Mouse (Mus musculus): ENCODE results near the gene Ksr2. TPM values are rescaled to one million over a fixed set of nuclear protein-coding genes. Genes with fewer than 3 reads are reported as not detected.

Gene Ksr2
- total and polyA plus RNA-seq, 2 experiments: 0.06 to 0.09 TPM

GRCm38 (mm10) chr5:117383198-117383597 is 30.6 kb upstream of the Ksr2 start:
- no peak overlapping the region for H3K4me3 ChIP-seq (ENCODE audit: insufficient read depth, low read depth, low read length)
- no peak overlapping the region for H3K27ac ChIP-seq (replicated peaks; ENCODE audit: insufficient read depth, low read depth, low read length)
- H3K27me3 ChIP-seq (ENCODE audit: control insufficient read depth, insufficient read depth, low read length): no peaks in the 10 kb centered on the region
- TF ChIP-seq POLR2A (IDR thresholded peaks at IDR 0.05; ENCODE audit: extremely low read depth, insufficient read depth, low read length) (no peak), CTCF (IDR thresholded peaks at IDR 0.05; ENCODE audit: low read depth, low read length) (no peak)
- peaks cover 10% of the 10 kb centered on the region for H3K4me1 ChIP-seq (ENCODE audit: control insufficient read depth, insufficient read depth, low read length)
- WGBS: 87% methylated on average over 12 of the region's 12 CpGs
- peaks cover 4% of the 10 kb centered on the region; the same call in 1 of the 2 replicates for H3K36me3 ChIP-seq (ENCODE audit: control insufficient read depth, insufficient read depth, low read length)
- no peaks in the 10 kb centered on the region for H3K79me2 ChIP-seq (ENCODE audit: control insufficient read depth, insufficient read depth, low read length)
- DNase-seq (ENCODE audit: extremely low read depth, low read depth, low spot score): no peak
- no peak overlapping the region for H3K9ac ChIP-seq (ENCODE audit: low read depth, low read length)

- peaks cover 2% of the 10 kb centered on the region; the same call in 1 of the 2 replicates for H3K4me1 ChIP-seq (ENCODE audit: control insufficient read depth, insufficient read depth, low read length)
- H3K27me3 ChIP-seq (ENCODE audit: control insufficient read depth, insufficient read depth, low read length): no peaks in the 10 kb centered on the region
- H3K27ac ChIP-seq (replicated peaks; ENCODE audit: insufficient read depth, low read depth, low read length): no peak overlapping the region
- H3K79me2 ChIP-seq (ENCODE audit: control insufficient read depth, insufficient read depth, low read length): no peaks in the 10 kb centered on the region
- WGBS: 10% methylated on average over 16 of the region's 16 CpGs
- DNase-seq (ENCODE audit: extremely low read depth, low read depth, low spot score): no peak
- peak overlapping the region; percentile 73 for H3K9ac ChIP-seq (ENCODE audit: low read depth, low read length)
- H3K36me3 ChIP-seq (ENCODE audit: control insufficient read depth, insufficient read depth, low read length): no peaks in the 10 kb centered on the region
- peak overlapping the region; percentile 74 for H3K4me3 ChIP-seq (ENCODE audit: insufficient read depth, low read depth, low read length)
- TF ChIP-seq POLR2A (IDR thresholded peaks at IDR 0.05; ENCODE audit: extremely low read depth, insufficient read depth, low read length) (no peak), CTCF (IDR thresholded peaks at IDR 0.05; ENCODE audit: low read depth, low read length) (peak; percentile 37)
Observed at GRCm38 (mm10) chr5:117388296-117388751, 25.5 kb upstream of the Ksr2 start.

- Histone ChIP-seq H3K79me2 (ENCODE audit: control insufficient read depth, insufficient read depth, low read length) (no peaks in the 10 kb centered on the region), H3K36me3 (ENCODE audit: control insufficient read depth, insufficient read depth, low read length) (no peaks in the 10 kb centered on the region), H3K4me3 (ENCODE audit: insufficient read depth, low read depth, low read length) (peak within 1 kb of the TSS; percentile 74), H3K9ac (ENCODE audit: low read depth, low read length) (peak within 1 kb of the TSS; percentile 73), H3K27me3 (ENCODE audit: control insufficient read depth, insufficient read depth, low read length) (no peaks in the 10 kb centered on the region), H3K4me1 (ENCODE audit: control insufficient read depth, insufficient read depth, low read length) (peaks cover 2% of the 10 kb centered on the region; the same call in 1 of the 2 replicates), H3K27ac (replicated peaks; ENCODE audit: insufficient read depth, low read depth, low read length) (no peak within 1 kb of the TSS)
- peak; percentile 74 for DNase-seq (ENCODE audit: extremely low read depth, low read depth, low spot score)
- no peak for TF ChIP-seq CTCF (IDR thresholded peaks at IDR 0.05; ENCODE audit: low read depth, low read length)
- no peak for TF ChIP-seq POLR2A (IDR thresholded peaks at IDR 0.05; ENCODE audit: extremely low read depth, insufficient read depth, low read length)
- 1% methylated on average over 44 of the region's 44 CpGs for WGBS
Observed at GRCm38 (mm10) chr5:117388877-117389276, 24.9 kb upstream of the Ksr2 start, which contains the start of gene Rfc5. Gene Rfc5, minus strand, starts transcription at chr5:117389047.

- H3K79me2 ChIP-seq (ENCODE audit: control insufficient read depth, insufficient read depth, low read length): no peaks in the 10 kb centered on the region
- H3K4me3 ChIP-seq (ENCODE audit: insufficient read depth, low read depth, low read length): no peak overlapping the region
- 92% methylated on average over 1 of the region's 1 CpGs for WGBS
Observed at GRCm38 (mm10) chr5:117390895-117391294, 22.9 kb upstream of the Ksr2 start.

GRCm38 (mm10) chr5:117395834-117396233 is 18.0 kb upstream of the Ksr2 start:
- H3K79me2 ChIP-seq (ENCODE audit: control insufficient read depth, insufficient read depth, low read length): no peaks in the 10 kb centered on the region
- DNase-seq (ENCODE audit: extremely low read depth, low read depth, low spot score): no peak
- TF ChIP-seq CTCF (IDR thresholded peaks at IDR 0.05; ENCODE audit: low read depth, low read length) (no peak), POLR2A (IDR thresholded peaks at IDR 0.05; ENCODE audit: extremely low read depth, insufficient read depth, low read length) (no peak)
- no peaks in the 10 kb centered on the region for H3K27me3 ChIP-seq (ENCODE audit: control insufficient read depth, insufficient read depth, low read length)
- H3K9ac ChIP-seq (ENCODE audit: low read depth, low read length): no peak overlapping the region
- no peaks in the 10 kb centered on the region for H3K36me3 ChIP-seq (ENCODE audit: control insufficient read depth, insufficient read depth, low read length)
- H3K27ac ChIP-seq (replicated peaks; ENCODE audit: insufficient read depth, low read depth, low read length): no peak overlapping the region
- H3K4me3 ChIP-seq (ENCODE audit: insufficient read depth, low read depth, low read length): no peak overlapping the region
- 88% methylated on average over 5 of the region's 5 CpGs for WGBS
- H3K4me1 ChIP-seq (ENCODE audit: control insufficient read depth, insufficient read depth, low read length): no peaks in the 10 kb centered on the region

More at GRCm38 (mm10) chr5:117390895-117391294, 22.9 kb upstream of the Ksr2 start:
- H3K9ac ChIP-seq (ENCODE audit: low read depth, low read length): no peak overlapping the region
- peaks cover 2% of the 10 kb centered on the region; the same call in 1 of the 2 replicates for H3K4me1 ChIP-seq (ENCODE audit: control insufficient read depth, insufficient read depth, low read length)
- DNase-seq (ENCODE audit: extremely low read depth, low read depth, low spot score): no peak
- H3K36me3 ChIP-seq (ENCODE audit: control insufficient read depth, insufficient read depth, low read length): no peaks in the 10 kb centered on the region
- no peak overlapping the region for H3K27ac ChIP-seq (replicated peaks; ENCODE audit: insufficient read depth, low read depth, low read length)
- TF ChIP-seq CTCF (IDR thresholded peaks at IDR 0.05; ENCODE audit: low read depth, low read length) (no peak), POLR2A (IDR thresholded peaks at IDR 0.05; ENCODE audit: extremely low read depth, insufficient read depth, low read length) (no peak)
- no peaks in the 10 kb centered on the region for H3K27me3 ChIP-seq (ENCODE audit: control insufficient read depth, insufficient read depth, low read length)

GRCm38 (mm10) chr5:117396596-117397014 is 17.2 kb upstream of the Ksr2 start:
- WGBS: 52% methylated on average over 6 of the region's 6 CpGs

More at GRCm38 (mm10) chr5:117396596-117397014, 17.2 kb upstream of the Ksr2 start:
- no peak for DNase-seq (ENCODE audit: extremely low read depth, low read depth, low spot score)
- no peaks in the 10 kb centered on the region for H3K79me2 ChIP-seq (ENCODE audit: control insufficient read depth, insufficient read depth, low read length)
- no peaks in the 10 kb centered on the region for H3K4me1 ChIP-seq (ENCODE audit: control insufficient read depth, insufficient read depth, low read length)
- H3K36me3 ChIP-seq (ENCODE audit: control insufficient read depth, insufficient read depth, low read length): no peaks in the 10 kb centered on the region
- no peak overlapping the region for H3K9ac ChIP-seq (ENCODE audit: low read depth, low read length)
- H3K27me3 ChIP-seq (ENCODE audit: control insufficient read depth, insufficient read depth, low read length): no peaks in the 10 kb centered on the region
- H3K27ac ChIP-seq (replicated peaks; ENCODE audit: insufficient read depth, low read depth, low read length): no peak overlapping the region
- TF ChIP-seq POLR2A (IDR thresholded peaks at IDR 0.05; ENCODE audit: extremely low read depth, insufficient read depth, low read length): no peak
- TF ChIP-seq CTCF (IDR thresholded peaks at IDR 0.05; ENCODE audit: low read depth, low read length): no peak
- H3K4me3 ChIP-seq (ENCODE audit: insufficient read depth, low read depth, low read length): no peak overlapping the region

Measured in liver, adult 2 months (tissue).